Mouse (Mus musculus): ENCODE results near the gene Snx18.

- TF ChIP-seq POLR2A (IDR thresholded peaks at IDR 0.05; ENCODE audit: borderline replicate concordance, insufficient read depth, low read length) (no peak), CTCF (IDR thresholded peaks at IDR 0.05; ENCODE audit: borderline replicate concordance, insufficient read depth, low read depth, low read length) (no peak)
These were observed 21.4 kb downstream of the Snx18 start for GRCm38 (mm10) chr13:113596821-113597541.

Measured in cerebellum, adult 2 months (tissue).